Mouse (Mus musculus): ENCODE results near the gene Cldn3. TPM values are rescaled to one million over a fixed set of nuclear protein-coding genes. Genes with fewer than 3 reads are reported as not detected.
"Not testable (repeated sequence)": the region's sequence is repeated elsewhere in the genome, so short reads cannot be mapped to it uniquely, and the experiment has no call there.

Gene Cldn3
- total RNA-seq (2014; fragmentation: Nextera tagmentation) (not detected in 2 replicates), total RNA-seq (2017) (not detected in 2 replicates)

- peak; percentile 21; the same call in 1 of the 2 replicates for ATAC-seq (replicated peaks; ENCODE audit: poor library complexity, severe bottlenecking)
Observed at GRCm38 (mm10) chr5:134985633-134986297, at the start of gene Cldn3. Cldn3 (plus strand) TSS chr5:134986214.

DNA sequence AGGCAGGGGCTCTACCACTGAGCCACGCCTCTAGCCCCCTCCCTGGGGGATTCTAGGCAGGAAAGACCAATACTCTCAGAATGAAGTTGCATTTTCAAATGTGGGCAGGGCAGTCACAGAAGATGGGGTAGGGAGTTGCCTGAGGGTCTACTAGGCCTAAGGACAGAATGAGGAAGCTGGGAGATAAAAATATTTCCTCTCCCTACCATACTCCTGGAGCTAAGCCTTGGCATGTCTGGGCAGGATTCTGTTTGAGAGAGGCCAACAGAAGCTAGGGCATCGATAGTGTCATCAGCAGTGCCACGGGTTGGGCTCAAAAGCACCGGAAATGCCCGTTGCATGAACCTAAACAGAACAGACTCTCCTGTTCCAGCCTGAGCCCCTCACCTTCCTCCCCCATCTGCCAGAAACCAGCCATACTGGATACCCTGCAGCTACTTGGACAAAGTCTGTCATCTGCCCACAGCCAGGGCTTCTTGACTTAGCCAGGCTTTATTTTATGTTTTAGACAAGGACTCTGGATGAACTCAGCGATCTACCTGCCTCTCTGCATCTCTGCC is 49.3 kb upstream of the Cldn3 start:
- ATAC-seq (replicated peaks; ENCODE audit: poor library complexity, severe bottlenecking), result no peak

- no peak for ATAC-seq (replicated peaks; ENCODE audit: poor library complexity, severe bottlenecking)
Observed at GRCm38 (mm10) chr5:134939069-134939468, 46.9 kb upstream of the Cldn3 start.

DNA sequence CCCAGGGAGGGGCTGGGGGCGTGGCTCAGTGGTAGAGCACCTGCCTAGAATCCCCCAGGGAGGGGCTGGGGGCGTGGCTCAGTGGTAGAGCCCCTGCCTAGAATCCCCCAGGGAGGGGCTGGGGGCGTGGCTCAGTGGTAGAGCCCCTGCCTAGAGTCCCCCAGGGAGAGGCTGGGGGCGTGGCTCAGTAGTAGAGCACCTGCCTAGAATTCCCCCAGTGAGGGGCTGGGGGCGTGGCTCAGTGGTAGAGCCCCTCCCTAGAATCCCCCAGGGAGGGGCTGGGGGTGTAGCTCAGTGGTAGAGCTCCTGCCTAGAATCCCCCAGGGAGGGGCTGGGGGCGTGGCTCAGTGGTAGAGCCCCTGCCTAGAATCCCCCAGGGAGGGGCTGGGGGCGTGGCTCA is 46.5 kb upstream of the Cldn3 start:
- ATAC-seq (replicated peaks; ENCODE audit: poor library complexity, severe bottlenecking), result not testable (repeated sequence)

DNA sequence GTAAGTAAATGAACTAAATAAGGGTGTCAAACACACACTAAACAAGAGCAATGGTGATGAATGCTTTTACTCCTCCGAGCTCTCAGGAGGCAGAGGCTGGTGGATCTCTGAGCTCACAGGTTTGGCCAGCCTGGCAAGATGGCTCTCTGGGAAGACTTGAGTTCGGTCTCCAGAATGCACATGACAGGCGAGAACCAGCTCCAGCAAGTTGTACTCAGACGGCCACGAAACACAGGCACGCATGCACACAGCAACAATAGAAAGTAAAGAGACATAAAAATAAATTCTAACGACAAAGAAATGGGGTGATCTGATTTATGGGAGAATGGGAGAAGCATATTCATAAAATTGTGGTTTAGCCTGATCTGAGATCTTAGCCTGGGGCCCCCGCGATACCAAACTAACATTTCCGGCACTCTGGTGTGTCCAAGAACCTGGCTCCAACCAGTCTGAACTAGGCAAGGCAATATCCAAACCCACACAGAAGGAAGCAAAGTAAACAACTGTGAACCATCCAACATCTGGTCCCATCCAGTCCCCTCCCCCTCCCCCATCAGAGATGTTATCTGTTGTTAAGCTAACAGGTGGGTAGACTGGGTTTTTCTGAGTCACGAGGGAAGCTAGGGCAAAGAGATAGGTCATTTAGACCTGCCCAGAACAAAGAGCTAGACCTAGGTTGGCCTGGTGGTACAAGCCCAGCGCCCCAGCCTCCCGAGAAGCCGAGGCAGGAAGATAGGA is 44.4 kb upstream of the Cldn3 start:
- no peak for ATAC-seq (replicated peaks; ENCODE audit: poor library complexity, severe bottlenecking)

- no peak for ATAC-seq (replicated peaks; ENCODE audit: poor library complexity, severe bottlenecking)
Observed at GRCm38 (mm10) chr5:134942740-134943139, 43.3 kb upstream of the Cldn3 start.

GRCm38 (mm10) chr5:134944179-134944578 is 41.8 kb upstream of the Cldn3 start:
- no peak for ATAC-seq (replicated peaks; ENCODE audit: poor library complexity, severe bottlenecking)

DNA sequence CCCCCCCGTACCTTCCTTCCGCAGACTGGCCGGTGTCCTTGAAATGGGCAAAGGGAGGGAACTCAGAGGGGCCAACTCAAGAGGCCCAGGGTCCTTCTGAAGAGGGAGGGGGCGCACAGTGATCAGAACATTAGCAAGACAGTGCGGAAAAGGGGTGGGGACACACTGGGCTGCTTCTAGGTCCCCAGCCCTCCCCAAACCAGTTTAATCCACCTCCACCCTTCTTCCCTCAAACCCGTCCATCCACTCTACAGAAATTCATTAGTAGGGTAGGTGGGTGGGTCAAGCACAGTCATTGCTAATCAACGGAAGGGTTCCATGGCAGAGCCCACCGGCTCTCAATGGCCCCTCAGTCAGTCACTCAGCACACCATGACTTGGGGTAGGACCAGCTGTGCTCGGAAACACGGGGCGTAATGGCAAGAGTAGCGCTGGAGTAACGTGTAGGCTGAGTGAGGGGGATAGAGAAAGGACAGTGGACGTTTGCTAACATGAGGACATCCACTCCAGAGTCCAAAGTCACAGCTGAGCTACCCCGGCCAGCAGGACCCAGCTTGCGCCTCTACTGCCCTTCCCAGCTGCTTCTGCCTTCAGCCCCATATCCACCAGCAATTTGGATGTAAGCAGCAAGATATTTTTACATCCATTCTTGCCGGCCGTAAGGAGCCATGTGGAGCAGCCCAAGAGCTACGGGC is 40.6 kb upstream of the Cldn3 start:
- ATAC-seq (replicated peaks; ENCODE audit: poor library complexity, severe bottlenecking), result no peak

DNA sequence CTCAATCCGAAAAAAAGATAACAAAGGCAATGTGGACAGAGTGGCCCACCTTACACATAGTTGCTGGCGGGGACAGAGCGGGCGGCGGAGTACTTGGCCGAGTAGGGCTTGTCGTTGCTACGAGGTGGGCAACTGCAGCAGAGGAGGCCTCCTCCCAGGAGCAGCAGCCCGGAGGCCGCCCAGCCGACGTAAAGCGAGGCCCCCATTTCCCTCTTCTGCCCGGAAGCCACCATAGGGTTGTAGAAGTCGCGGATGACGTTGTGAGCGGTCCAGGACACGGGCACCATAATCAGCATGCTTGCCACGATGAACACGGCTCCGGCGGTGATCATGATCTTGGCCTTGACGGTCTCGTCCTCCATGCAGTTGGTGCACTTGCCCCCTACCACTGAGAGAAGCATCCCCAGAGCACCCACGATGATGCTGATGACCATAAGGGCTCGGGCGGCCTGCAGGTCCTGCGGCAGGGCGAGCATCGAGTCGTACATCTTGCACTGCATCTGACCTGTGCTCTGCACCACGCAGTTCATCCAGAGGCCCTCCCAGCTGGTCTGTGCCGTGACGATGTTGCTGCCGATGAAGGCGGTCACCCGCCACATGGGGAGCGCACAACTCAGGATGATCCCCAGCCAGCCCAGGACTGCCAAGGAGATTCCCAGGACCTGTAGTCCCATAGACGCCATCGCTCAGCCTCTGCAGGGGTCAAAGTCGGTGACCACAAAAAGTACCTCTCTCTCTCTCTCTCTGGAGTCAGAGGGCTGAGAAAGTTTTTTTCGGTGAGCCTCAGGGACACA is 39.8 kb upstream of the Cldn3 start:
- ATAC-seq (replicated peaks; ENCODE audit: poor library complexity, severe bottlenecking), result no peak

DNA sequence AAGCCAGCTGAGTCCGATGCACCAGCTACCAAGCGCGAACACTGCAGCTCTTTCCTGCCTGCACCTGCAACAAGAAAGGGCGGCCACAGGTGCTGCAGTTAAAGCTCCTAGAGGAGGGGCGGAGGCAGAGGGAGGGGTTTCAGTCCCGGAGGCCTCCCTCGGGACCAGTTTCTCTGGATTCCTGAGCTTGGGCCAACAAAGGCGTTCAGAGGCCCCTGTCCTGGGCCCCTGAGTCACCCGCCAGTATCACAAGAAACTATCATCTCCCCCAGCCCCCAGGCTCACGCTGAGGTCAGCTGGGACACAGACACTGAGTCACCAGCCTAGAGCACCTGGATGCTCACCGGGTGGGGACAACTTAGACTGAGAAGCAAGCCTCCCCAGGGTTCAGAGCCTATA is 39.2 kb upstream of the Cldn3 start, which contains the start of gene Cldn4:
Gene Cldn4 (minus strand): TSS at position 78 of the 399 bp plus-strand sequence.
- ATAC-seq (replicated peaks; ENCODE audit: poor library complexity, severe bottlenecking), result no peak

DNA sequence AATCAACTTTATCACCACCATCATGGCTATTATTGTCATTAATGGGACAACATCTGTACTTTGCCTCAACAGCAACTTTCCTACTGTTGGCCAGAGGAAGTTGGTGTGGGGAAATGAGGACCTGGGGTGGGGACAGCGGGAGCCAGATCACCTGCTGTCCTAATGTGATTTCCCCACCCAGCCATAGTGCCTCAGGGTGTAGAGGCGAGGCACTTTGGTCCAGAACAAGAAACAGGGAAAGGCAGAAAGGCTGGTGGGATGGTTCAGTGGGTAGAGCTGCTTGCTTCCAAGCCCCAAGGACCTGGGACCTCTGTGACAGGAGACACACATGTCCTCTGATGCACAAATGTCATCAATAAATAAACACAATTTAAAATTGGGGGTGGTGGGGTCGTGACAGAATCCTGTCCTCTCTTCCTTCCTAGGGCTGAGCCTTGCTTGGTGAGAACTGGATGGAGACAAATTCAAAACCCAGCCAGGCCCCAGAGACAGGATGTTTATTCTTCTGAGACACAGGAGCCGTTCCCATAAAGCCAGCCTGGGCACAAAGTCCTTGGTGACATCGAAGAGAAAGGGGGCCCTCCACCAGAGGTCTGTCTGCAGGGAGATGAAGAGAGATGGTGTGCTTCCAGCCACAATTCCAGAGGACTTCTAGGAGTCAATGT is 38.5 kb upstream of the Cldn3 start:
- ATAC-seq (replicated peaks; ENCODE audit: poor library complexity, severe bottlenecking), result no peak

DNA sequence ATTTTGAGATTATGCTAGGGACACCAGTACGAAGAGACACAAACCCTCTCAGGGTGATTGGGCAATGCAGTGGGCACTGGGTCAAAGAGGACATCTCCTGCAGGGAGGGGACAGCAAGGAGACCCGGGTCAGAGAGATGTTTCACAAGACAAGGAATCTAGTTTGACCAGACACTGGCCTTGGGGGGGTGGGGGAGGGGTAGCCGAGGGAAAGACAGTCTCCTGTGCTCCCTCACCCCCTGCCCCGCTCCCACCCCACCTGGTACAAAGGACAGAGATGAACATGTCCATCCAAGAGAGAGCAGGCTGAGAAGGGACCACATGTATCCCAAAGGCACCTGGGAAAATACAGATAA is 38.0 kb upstream of the Cldn3 start:
- no peak for ATAC-seq (replicated peaks; ENCODE audit: poor library complexity, severe bottlenecking)

GRCm38 (mm10) chr5:134951053-134951884 is 34.7 kb upstream of the Cldn3 start:
- ATAC-seq (replicated peaks; ENCODE audit: poor library complexity, severe bottlenecking), result peak; percentile 69

DNA sequence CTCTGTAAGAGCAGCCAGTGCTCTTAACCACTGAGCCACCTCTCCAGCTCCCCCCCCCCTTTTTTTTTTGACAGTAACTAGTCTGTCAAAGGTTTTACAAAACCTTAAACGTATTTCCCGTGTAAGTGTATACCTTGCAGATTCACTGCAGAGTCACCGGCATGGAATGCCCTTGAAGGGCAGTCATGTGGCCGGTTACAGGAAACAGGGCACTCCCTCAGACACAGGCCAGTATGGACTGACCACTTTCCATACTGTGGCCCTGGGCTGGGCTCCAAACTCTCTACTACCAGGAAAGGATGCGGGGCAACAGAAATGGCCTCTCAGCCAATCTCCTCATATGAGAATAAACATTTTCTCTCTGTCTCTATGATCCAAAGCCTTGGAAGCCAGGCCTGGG is 30.5 kb upstream of the Cldn3 start:
- no peak for ATAC-seq (replicated peaks; ENCODE audit: poor library complexity, severe bottlenecking)

- no peak for ATAC-seq (replicated peaks; ENCODE audit: poor library complexity, severe bottlenecking)
Observed at GRCm38 (mm10) chr5:134959114-134959513, 26.9 kb upstream of the Cldn3 start.

- peak; percentile 32; the same call in 1 of the 2 replicates for ATAC-seq (replicated peaks; ENCODE audit: poor library complexity, severe bottlenecking)
Observed at GRCm38 (mm10) chr5:134960430-134960829, 25.6 kb upstream of the Cldn3 start.

- ATAC-seq (replicated peaks; ENCODE audit: poor library complexity, severe bottlenecking), result no peak
Observed at GRCm38 (mm10) chr5:134961519-134961918, 24.5 kb upstream of the Cldn3 start.

DNA sequence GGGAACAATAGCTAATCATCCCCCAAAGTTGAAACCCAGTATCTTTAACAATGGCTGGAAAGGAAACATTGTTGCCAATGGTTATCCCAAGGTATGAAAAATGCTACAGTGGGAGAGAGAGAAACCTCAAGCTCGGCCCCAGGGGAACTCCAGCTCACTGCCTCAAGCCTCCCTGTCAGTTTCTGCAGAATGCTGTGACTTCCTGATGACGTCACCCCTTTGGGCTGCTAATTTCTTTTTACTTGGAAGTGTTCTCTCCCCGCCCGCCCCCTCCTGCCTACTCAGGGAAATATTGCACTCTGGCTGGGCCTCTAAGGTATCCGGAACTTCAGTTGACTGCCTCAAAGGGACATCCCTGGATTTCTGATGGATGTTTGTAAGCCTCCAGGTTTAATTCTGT is 22.5 kb upstream of the Cldn3 start:
- no peak for ATAC-seq (replicated peaks; ENCODE audit: poor library complexity, severe bottlenecking)

DNA sequence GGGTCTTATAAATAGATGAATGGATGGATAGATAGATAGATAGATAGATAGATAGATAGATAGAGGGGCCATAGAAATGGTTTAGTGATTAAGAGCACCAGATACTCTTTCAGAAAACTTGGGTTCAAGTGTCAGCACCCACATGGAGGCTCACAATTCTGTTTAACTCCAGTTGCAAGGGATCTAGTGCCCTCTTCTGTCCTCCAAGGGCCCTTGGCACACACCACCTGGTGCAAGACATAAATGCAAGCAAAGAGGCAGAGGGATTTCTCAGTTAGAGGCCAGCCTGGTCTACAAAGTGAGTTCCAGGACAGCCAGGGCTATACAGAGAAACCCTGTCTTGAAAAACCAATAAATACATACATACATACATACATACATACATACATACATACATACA is 21.4 kb upstream of the Cldn3 start:
- ATAC-seq (replicated peaks; ENCODE audit: poor library complexity, severe bottlenecking), result not testable (repeated sequence)
